Comparison of ENCODE assay signal across 8 mouse cellular contexts in genomic region chr15:79326971-79327961, GRCm38 (mm10). TPM values are rescaled to one million over a fixed set of nuclear protein-coding genes. Genes with fewer than 3 reads are reported as not detected.
DNase-seq lines count a peak whose midpoint lies in the region; ATAC-seq lines count a peak whose summit lies in the region.

No protein-coding gene starts in this region.

- no peaks in the 10 kb centered on the region for H3K27me3 ChIP-seq in forebrain, embryonic 13.5 days
- H3K27me3 ChIP-seq in liver, embryonic 13.5 days = no peaks in the 10 kb centered on the region

- no peaks in the 10 kb centered on the region for H3K9me3 ChIP-seq in forebrain, embryonic 13.5 days (replicated peaks)
- H3K9me3 ChIP-seq in liver, embryonic 13.5 days (replicated peaks) = no peaks in the 10 kb centered on the region

- H3K4me3 ChIP-seq in forebrain, embryonic 13.5 days = peak overlapping the region; percentile 59
- H3K4me3 ChIP-seq in liver, embryonic 13.5 days (replicated peaks) = peak overlapping the region; percentile 70

- peaks cover 23% of the 10 kb centered on the region for H3K4me1 ChIP-seq in forebrain, embryonic 13.5 days
- H3K4me1 ChIP-seq in liver, embryonic 13.5 days (replicated peaks) = peaks cover 68% of the 10 kb centered on the region

- peak; percentile 26; the same call in 1 of the 2 replicates for ATAC-seq in forebrain, embryonic 13.5 days
- ATAC-seq in liver, embryonic 13.5 days (ENCODE audit: low read depth) = peak; percentile 22

- peak overlapping the region; percentile 82 for H3K27ac ChIP-seq in forebrain, embryonic 13.5 days
- peak overlapping the region; percentile 91 for H3K27ac ChIP-seq in liver, embryonic 13.5 days

- peak; percentile 77 for DNase-seq in urinary bladder, postnatal 14 days (ENCODE audit: low spot score)
- DNase-seq in urinary bladder, postnatal 10 days (ENCODE audit: low spot score) = no peak
- peak; percentile 36 for DNase-seq in cerebellum, adult 11 months
- peak; percentile 88 for DNase-seq in kidney, adult 11 months
- peak; percentile 52 for DNase-seq in liver, embryonic 13.5 days
- peak; percentile 63 for DNase-seq in neural tube, embryonic 10.5 days (ENCODE audit: extremely low spot score, low spot score)
- no peak for DNase-seq in testis, postnatal 10 days (ENCODE audit: low spot score)

- peak overlapping the region; percentile 85 for H3K4me2 ChIP-seq in forebrain, embryonic 13.5 days
- H3K4me2 ChIP-seq in liver, embryonic 13.5 days = peak overlapping the region; percentile 91

- peak overlapping the region; percentile 75 for H3K9ac ChIP-seq in forebrain, embryonic 13.5 days
- peak overlapping the region; percentile 89 for H3K9ac ChIP-seq in liver, embryonic 13.5 days

- H3K36me3 ChIP-seq in forebrain, embryonic 13.5 days (ENCODE audit: poor library complexity, severe bottlenecking) = no peaks in the 10 kb centered on the region
- no peaks in the 10 kb centered on the region for H3K36me3 ChIP-seq in liver, embryonic 13.5 days

- WGBS in forebrain, embryonic 13.5 days = 7% methylated on average over 20 of the region's 20 CpGs
- 14% methylated on average over 20 of the region's 20 CpGs for WGBS in liver, embryonic 13.5 days (ENCODE audit: insufficient replicate concordance)

RNA-seq across cellular contexts. Expression of gene Pla2g6, which starts 0.9 kb away (rescaled TPM):
- polyA plus RNA-seq in forebrain, embryonic 13.5 days (2015; fragmentation: Nextera tagmentation; extraction: Ambion mirVana) = 24.9 and 29.6 TPM in 2 replicates
- polyA plus RNA-seq in liver, embryonic 13.5 days (2015; fragmentation: Nextera tagmentation; extraction: Ambion mirVana) = 11.4 and 14.9 TPM in 2 replicates

RNA-seq across cellular contexts. Expression of gene Maff, which starts 19.2 kb away (rescaled TPM):
- 1.2 and 1.3 TPM in 2 replicates for polyA plus RNA-seq in forebrain, embryonic 13.5 days (2015; fragmentation: Nextera tagmentation; extraction: Ambion mirVana)
- 0.95 and 1.1 TPM in 2 replicates for polyA plus RNA-seq in liver, embryonic 13.5 days (2015; fragmentation: Nextera tagmentation; extraction: Ambion mirVana)

RNA-seq across cellular contexts. Expression of gene Baiap2l2, which starts 41.9 kb away (rescaled TPM):
- polyA plus RNA-seq in forebrain, embryonic 13.5 days (2015; fragmentation: Nextera tagmentation; extraction: Ambion mirVana) = 0.63 and 2.1 TPM in 2 replicates
- 1.8 and 2.3 TPM in 2 replicates for polyA plus RNA-seq in liver, embryonic 13.5 days (2015; fragmentation: Nextera tagmentation; extraction: Ambion mirVana)

Comparison
In these comparisons a context has a peak if more than half of its experiments do, and no peak if none do; other contexts are left out.
1. DNase-seq: peak in urinary bladder, postnatal 14 days (single experiment), cerebellum, adult 11 months (single experiment), kidney, adult 11 months (single experiment), liver, embryonic 13.5 days (single experiment) and neural tube, embryonic 10.5 days (single experiment); none in urinary bladder, postnatal 10 days (single experiment) and testis, postnatal 10 days (single experiment).